Comparison of ENCODE assay signal across 7 mouse cellular contexts in the genomic region with DNA sequence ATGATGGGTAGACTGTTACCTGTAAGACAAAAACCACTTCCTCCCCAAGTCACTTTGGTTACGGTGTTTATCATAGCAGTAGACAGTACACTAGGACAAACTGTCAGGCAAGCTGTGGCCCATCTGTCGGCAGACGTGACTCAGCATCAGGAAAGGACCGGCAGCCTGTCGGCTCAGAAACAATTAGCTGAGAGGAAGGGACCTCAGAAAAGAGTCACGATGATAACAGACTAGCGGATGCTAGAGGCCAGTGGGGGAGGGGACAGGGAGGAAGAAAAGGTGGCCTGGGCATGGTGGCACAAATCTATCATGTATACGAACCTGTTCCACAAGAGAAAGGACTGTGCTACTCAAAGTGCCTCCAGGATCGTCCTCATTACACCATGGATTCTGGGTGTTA. TPM values are rescaled to one million over a fixed set of nuclear protein-coding genes. Genes with fewer than 3 reads are reported as not detected.
A peak's percentile ranks its signal among the peaks of the same experiment; 100 is the strongest.
DNase-seq lines count a peak whose midpoint lies in the region; ATAC-seq and TF ChIP-seq lines count a peak whose summit lies in the region.

No protein-coding gene starts in this region.

- H3K27ac ChIP-seq in midbrain, postnatal 0 days (ENCODE audit: low read depth, low read length): no peak overlapping the region
- no peak overlapping the region for H3K27ac ChIP-seq in midbrain, embryonic 11.5 days (ENCODE audit: low read depth, low read length)

- H3K4me2 ChIP-seq in midbrain, postnatal 0 days (ENCODE audit: low read depth, low read length, poor library complexity, severe bottlenecking): no peak overlapping the region
- no peak overlapping the region for H3K4me2 ChIP-seq in midbrain, embryonic 11.5 days

- no peaks in the 10 kb centered on the region for H3K36me3 ChIP-seq in midbrain, postnatal 0 days (ENCODE audit: insufficient read depth, low read length)
- H3K36me3 ChIP-seq in midbrain, embryonic 11.5 days (ENCODE audit: control insufficient read depth, insufficient read depth, low read length): no peaks in the 10 kb centered on the region

- H3K27me3 ChIP-seq in midbrain, postnatal 0 days (ENCODE audit: insufficient read depth, low read length): no peaks in the 10 kb centered on the region
- no peaks in the 10 kb centered on the region for H3K27me3 ChIP-seq in midbrain, embryonic 11.5 days (ENCODE audit: control insufficient read depth, insufficient read depth, low read length)

- no peaks in the 10 kb centered on the region for H3K4me1 ChIP-seq in midbrain, postnatal 0 days (ENCODE audit: insufficient read depth, low read length)
- no peaks in the 10 kb centered on the region for H3K4me1 ChIP-seq in midbrain, embryonic 11.5 days (ENCODE audit: control insufficient read depth, insufficient read depth, low read length)

- 81% methylated on average over 9 of the region's 9 CpGs for WGBS in midbrain, postnatal 0 days
- 86% methylated on average over 9 of the region's 9 CpGs for WGBS in midbrain, embryonic 11.5 days

- no peak for TF ChIP-seq CTCF in midbrain, postnatal 0 days (IDR thresholded peaks at IDR 0.05)

- no peak overlapping the region for H3K4me3 ChIP-seq in midbrain, postnatal 0 days (ENCODE audit: low read depth, low read length)
- H3K4me3 ChIP-seq in midbrain, embryonic 11.5 days (ENCODE audit: low read depth, low read length): no peak overlapping the region

- peak; percentile 48 for DNase-seq in midbrain, postnatal 0 days (ENCODE audit: low spot score)
- DNase-seq in midbrain, embryonic 11.5 days (ENCODE audit: low spot score, missing footprints): no peak
- peak; percentile 66 for DNase-seq in c-Kit-positive CD71-negative TER-119-negative erythroid progenitor cells, embryonic 14.5 days (ENCODE audit: low read depth)
- peak; percentile 49 for DNase-seq in heart, postnatal 4 days
- no peak for DNase-seq in B cell, adult 2 months
- no peak for DNase-seq in testis, postnatal 10 days (ENCODE audit: low spot score)

- no peaks in the 10 kb centered on the region for H3K9me3 ChIP-seq in midbrain, postnatal 0 days (ENCODE audit: low read length)
- no peaks in the 10 kb centered on the region for H3K9me3 ChIP-seq in midbrain, embryonic 11.5 days (ENCODE audit: control insufficient read depth, low read length)

- no peak for ATAC-seq in midbrain, postnatal 0 days (ENCODE audit: low FRiP score)
- no peak for ATAC-seq in midbrain, embryonic 11.5 days (ENCODE audit: low FRiP score)
- ATAC-seq in megakaryocyte progenitor cell, adult 5-6 weeks (replicated peaks; ENCODE audit: poor library complexity): peak; percentile 71

- no peak overlapping the region for H3K9ac ChIP-seq in midbrain, postnatal 0 days (replicated peaks; ENCODE audit: low read length, poor library complexity, severe bottlenecking)
- H3K9ac ChIP-seq in midbrain, embryonic 11.5 days (ENCODE audit: low read length): no peak overlapping the region

RNA-seq across cellular contexts. Expression of a gene that starts 33.6 kb away (rescaled TPM):
- total RNA-seq in midbrain, postnatal 0 days (2014; rRNA removed): 34.8 and 49.9 TPM in 2 replicates
- 43.2 and 44.8 TPM in 2 replicates for polyA plus RNA-seq in midbrain, postnatal 0 days (2015; fragmentation: Nextera tagmentation; extraction: Ambion mirVana)
- 63.6 and 69.7 TPM in 2 replicates for polyA plus RNA-seq in midbrain, embryonic 11.5 days (2014; fragmentation: Nextera tagmentation; extraction: Ambion mirVana)
- 10 to 100 TPM; 69.1 to 71.0 TPM for total RNA-seq in heart, postnatal 4 days (2021)
- total RNA-seq in megakaryocyte progenitor cell, adult 5-6 weeks (2015): 11.5 and 12.0 TPM in 2 replicates
- total RNA-seq in megakaryocyte progenitor cell, adult 5-6 weeks (2017): 15.0 and 15.8 TPM in 2 replicates

RNA-seq across cellular contexts. Expression of a gene that starts 59.1 kb away (rescaled TPM):
- 27.7 and 30.3 TPM in 2 replicates for total RNA-seq in midbrain, postnatal 0 days (2014; rRNA removed)
- 14.6 and 15.4 TPM in 2 replicates for polyA plus RNA-seq in midbrain, postnatal 0 days (2015; fragmentation: Nextera tagmentation; extraction: Ambion mirVana)
- polyA plus RNA-seq in midbrain, embryonic 11.5 days (2014; fragmentation: Nextera tagmentation; extraction: Ambion mirVana): 46.8 and 52.2 TPM in 2 replicates
- 10 to 100 TPM; 70.4 to 74.9 TPM for total RNA-seq in heart, postnatal 4 days (2021)
- total RNA-seq in megakaryocyte progenitor cell, adult 5-6 weeks (2015): 0.02 TPM in 1 of 2 replicates, not detected in the other
- total RNA-seq in megakaryocyte progenitor cell, adult 5-6 weeks (2017): not detected in 2 replicates

Comparison
In these comparisons a context has a peak if more than half of its experiments do, and no peak if none do; other contexts are left out.
1. DNase-seq: peak in midbrain, postnatal 0 days (single experiment), c-Kit-positive CD71-negative TER-119-negative erythroid progenitor cells, embryonic 14.5 days (single experiment) and heart, postnatal 4 days (single experiment); none in midbrain, embryonic 11.5 days (single experiment), B cell, adult 2 months (0 of 2) and testis, postnatal 10 days (single experiment).
2. RNA of a gene that starts 59.1 kb away (total RNA-seq): 70.4 to 74.9 TPM in heart, postnatal 4 days and 27.7 to 30.3 TPM in midbrain, postnatal 0 days; 0.02 TPM in megakaryocyte progenitor cell, adult 5-6 weeks; every median in the first group is over 10 times any median in the second.